Mouse (Mus musculus) activated CD4-positive, CD25-positive, alpha-beta regulatory T cell (primary cell): ENCODE data around the gene Ranbp2. TPM values are rescaled to one million over a fixed set of nuclear protein-coding genes. Genes with fewer than 3 reads are reported as not detected.

Experiments used
- polyA plus RNA-seq, 2 experiments: library from polyadenylated mRNA; unstranded; fragments of 100-300 nt; shearing (Covaris generic); gene quantifications; one replicate each; pipeline ENCODE4 v1.2.1; 2017

Ranbp2 gene
- 10 to 100 TPM; 34.7 to 42.3 TPM for polyA plus RNA-seq

DNA sequence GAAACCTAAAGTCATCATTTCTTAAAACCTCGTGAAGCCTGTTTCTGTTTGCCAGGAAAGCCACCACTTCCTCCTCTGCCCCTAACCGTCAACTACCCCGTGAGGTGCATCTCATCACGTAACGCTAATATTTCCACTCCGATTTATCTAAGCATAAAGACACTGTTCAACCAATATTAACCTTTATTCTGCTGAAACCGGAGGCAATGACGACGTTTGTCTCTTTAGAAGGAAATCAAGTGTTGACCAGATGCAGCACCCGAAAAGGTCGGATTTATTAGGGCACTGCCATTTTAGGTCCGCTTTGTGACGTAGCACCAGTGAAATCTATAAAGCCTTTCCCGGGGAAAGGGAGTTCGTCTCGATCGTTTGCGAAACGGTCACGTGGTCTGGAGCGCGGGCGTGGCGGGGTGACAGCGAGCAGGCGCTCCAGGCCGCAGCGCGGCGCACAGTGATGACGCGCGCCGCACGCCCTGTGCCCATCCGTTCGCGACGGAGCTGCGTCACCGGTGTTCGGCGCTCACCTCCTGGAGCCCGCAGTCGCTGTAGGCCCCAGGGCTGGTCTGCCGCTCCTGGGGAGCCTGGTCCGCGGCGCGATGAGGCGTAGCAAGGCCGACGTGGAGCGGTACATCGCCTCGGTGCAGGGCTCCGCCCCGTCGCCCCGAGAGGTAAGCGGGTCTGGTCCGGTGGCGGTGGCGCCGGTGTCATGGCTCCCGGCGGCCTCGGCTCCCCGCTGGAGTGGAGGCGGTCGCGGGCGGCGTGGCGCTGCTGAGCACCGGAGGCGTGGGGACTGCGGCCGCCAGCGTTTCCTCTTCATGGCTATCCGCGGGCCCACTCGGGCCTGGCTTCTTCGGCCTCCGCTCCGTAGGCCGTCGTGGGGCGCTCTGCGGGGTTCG, at the start of gene Ranbp2:
TSS of gene Ranbp2 (plus strand) at position 537 of the 896 bp plus-strand sequence.

GRCm38 (mm10) chr10:58497320-58498284, 50.9 kb downstream of the Ranbp2 start, which contains the start of gene Ccdc138:
Gene Ccdc138, plus strand, starts transcription at chr10:58497948.

Other genes starting within 250 kb of the Ranbp2 start
- gene AW822073, start 222.0 kb upstream of the Ranbp2 start, polyA plus RNA-seq = 1 to 10 TPM in 1 of 2 experiments, not detected in 1; 2.1 TPM
- gene Duxf3, start 214.2 kb upstream of the Ranbp2 start, polyA plus RNA-seq = 1 to 10 TPM in 1 of 2 experiments, not detected in 1; 5.1 TPM
- gene Gm4981, start 210.2 kb upstream of the Ranbp2 start, polyA plus RNA-seq = under 1 TPM in 1 of 2 experiments, not detected in 1; 0.23 TPM
- gene Gcc2, start 191.4 kb upstream of the Ranbp2 start, polyA plus RNA-seq = 10 to 100 TPM; 60.0 to 61.5 TPM
- 100 to 1,000 TPM in 1 of 2 experiments, 10 to 100 TPM in 1; 82.0 to 115 TPM for gene Lims1, start 123.5 kb upstream of the Ranbp2 start, polyA plus RNA-seq
- gene Ccdc138, start 51.0 kb downstream of the Ranbp2 start, polyA plus RNA-seq = 1 to 10 TPM; 2.1 to 6.4 TPM
- gene Edar, start 228.7 kb downstream of the Ranbp2 start, polyA plus RNA-seq = not detected